Mouse (Mus musculus) embryonic facial prominence, embryonic 15.5 days (tissue): Measurements from ENCODE around the gene 1700019A02Rik. TPM values are rescaled to one million over a fixed set of nuclear protein-coding genes. Genes with fewer than 3 reads are reported as not detected.

Experiments used
- ATAC-seq: fragments of 200-750 bp; cut with Nextera tagmentation; 2 replicates; pipeline ENCODE4 v1.8.0; 2017; ENCODE audit warnings: low read depth, moderate TSS enrichment; ENCODE audit not compliant: insufficient number of reproducible peaks, low FRiP score, low TSS enrichment
- H3K27ac ChIP-seq: fragments of 300-500 bp; sonication (generic); replicated peaks from 2 replicates; pipeline ENCODE4 v1.5.1; 2015; ENCODE audit warnings: mild to moderate bottlenecking, inconsistent platforms
- H3K27me3 ChIP-seq: fragments of 300-500 bp; sonication (generic); 2 replicates; pipeline ENCODE4 v1.6.1; 2015; ENCODE audit warnings: inconsistent platforms
- H3K36me3 ChIP-seq: fragments of 300-500 bp; sonication (generic); 2 replicates; pipeline ENCODE4 v1.6.1; 2015; ENCODE audit warnings: mild to moderate bottlenecking, inconsistent platforms
- H3K4me1 ChIP-seq: fragments of 300-500 bp; sonication (generic); 2 replicates; pipeline ENCODE4 v1.6.1; 2015; ENCODE audit warnings: inconsistent platforms
- H3K4me2 ChIP-seq: fragments of 300-500 bp; sonication (generic); replicated peaks from 2 replicates; pipeline ENCODE4 v1.6.1; 2015; ENCODE audit warnings: mild to moderate bottlenecking, inconsistent platforms
- H3K4me3 ChIP-seq: fragments of 300-500 bp; sonication (generic); replicated peaks from 2 replicates; pipeline ENCODE4 v1.5.1; 2015; ENCODE audit warnings: mild to moderate bottlenecking, inconsistent platforms
- H3K9ac ChIP-seq: fragments of 300-500 bp; sonication (generic); 2 replicates; pipeline ENCODE4 v1.6.1; 2015; ENCODE audit warnings: inconsistent platforms
- H3K9me3 ChIP-seq: fragments of 300-500 bp; sonication (generic); replicated peaks from 2 replicates; pipeline ENCODE4 v1.6.1; 2016; ENCODE audit warnings: inconsistent platforms
- WGBS: fragments of 180-500 bp; shearing (Covaris S2); methylation state at CpG from one replicate; pipeline ENCODE4 v1.1.7; 2015; 5-methylcytosine and 5-hydroxymethylcytosine counted together
- polyA plus RNA-seq: library from polyadenylated mRNA; unstranded; fragments of >200 nt; fragmentation: Nextera tagmentation; extraction: Ambion mirVana; gene quantifications from 2 replicates; pipeline ENCODE4 v1.2.1, GENCODE M21; 2015

Gene 1700019A02Rik
- not detected in 2 replicates for polyA plus RNA-seq

DNA sequence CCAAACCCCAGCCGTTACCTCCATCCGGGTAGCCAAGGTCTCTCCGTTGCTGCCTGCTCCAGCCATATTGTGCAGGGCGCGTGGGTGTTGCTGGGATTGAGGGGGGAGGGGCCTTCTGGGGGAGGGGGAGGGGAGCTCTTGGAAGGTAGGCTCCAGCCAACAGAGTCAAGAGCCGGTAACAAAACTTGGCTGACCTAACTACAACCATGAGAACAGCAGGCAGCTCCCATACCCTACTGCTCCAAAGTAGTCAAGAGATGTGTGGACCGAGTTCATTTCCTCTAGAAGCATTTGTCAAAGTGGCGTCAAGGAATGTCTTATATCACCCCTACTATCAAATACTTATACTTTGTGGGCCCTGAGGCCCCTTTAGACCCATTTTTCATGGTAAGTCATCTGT, at the start of gene 1700019A02Rik:
TSS of gene 1700019A02Rik (minus strand) at position 101 of the 400 bp plus-strand sequence.
- no peak for ATAC-seq
- H3K9me3 ChIP-seq = no peaks in the 10 kb centered on the region
- H3K36me3 ChIP-seq = no peaks in the 10 kb centered on the region
- H3K4me2 ChIP-seq = no peak within 1 kb of the TSS
- no peaks in the 10 kb centered on the region for H3K4me1 ChIP-seq
- WGBS = 95% methylated on average over 8 of the region's 8 CpGs
- H3K27ac ChIP-seq = no peak within 1 kb of the TSS
- no peak within 1 kb of the TSS for H3K4me3 ChIP-seq
- no peaks in the 10 kb centered on the region for H3K27me3 ChIP-seq
- H3K9ac ChIP-seq = no peak within 1 kb of the TSS

DNA sequence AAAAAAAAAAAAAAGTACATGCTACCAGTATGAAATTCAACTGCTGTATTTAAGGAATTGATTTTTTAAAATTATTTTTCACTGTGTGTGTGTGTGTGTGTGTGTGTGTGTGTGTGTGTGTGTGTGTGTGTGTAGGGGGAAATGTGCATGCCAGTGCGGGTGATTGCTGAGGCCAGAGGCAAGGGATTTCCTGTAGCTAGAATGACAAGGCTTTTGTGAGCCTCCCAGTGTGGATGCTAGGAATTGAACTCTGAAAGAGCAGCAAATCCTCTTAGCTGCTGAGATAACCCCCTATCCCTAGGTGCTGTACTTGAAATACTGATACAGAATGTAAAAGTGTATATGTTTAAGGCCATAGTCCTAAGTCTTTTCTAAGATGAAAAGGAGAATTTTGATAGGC, 38.6 kb upstream of the 1700019A02Rik start:
- Histone ChIP-seq H3K27me3 (no peaks in the 10 kb centered on the region), H3K36me3 (peaks cover 3% of the 10 kb centered on the region; the same call in 1 of the 2 replicates), H3K9me3 (no peaks in the 10 kb centered on the region), H3K9ac (no peak overlapping the region), H3K4me3 (no peak overlapping the region), H3K4me2 (no peak overlapping the region), H3K4me1 (no peaks in the 10 kb centered on the region), H3K27ac (no peak overlapping the region)
- no peak for ATAC-seq
- WGBS = 35% methylated on average over 1 of the region's 1 CpGs

DNA sequence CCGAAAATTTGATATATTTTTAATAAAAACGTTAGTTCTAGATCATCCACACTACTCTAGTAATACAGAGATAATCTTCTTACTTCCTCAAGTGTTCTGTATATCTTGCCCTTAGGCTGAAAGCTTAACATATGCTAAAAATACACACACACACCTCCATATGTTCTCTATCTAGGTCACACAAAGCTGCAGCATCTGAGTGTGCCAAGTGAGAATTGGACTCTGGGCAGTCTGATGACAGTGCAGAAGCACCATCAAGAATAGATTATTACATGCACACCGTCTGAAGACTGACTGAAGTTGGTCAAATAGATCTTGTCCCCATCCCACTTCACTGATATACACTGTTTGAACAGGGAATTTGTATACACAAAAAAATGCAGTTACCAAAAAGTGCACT, 38.2 kb upstream of the 1700019A02Rik start:
- H3K9ac ChIP-seq = no peak overlapping the region
- H3K4me1 ChIP-seq = no peaks in the 10 kb centered on the region
- H3K36me3 ChIP-seq = peaks cover 3% of the 10 kb centered on the region; the same call in 1 of the 2 replicates
- no peaks in the 10 kb centered on the region for H3K27me3 ChIP-seq
- H3K4me3 ChIP-seq = no peak overlapping the region
- WGBS = 59% methylated on average over 3 of the region's 3 CpGs
- H3K27ac ChIP-seq = no peak overlapping the region
- H3K4me2 ChIP-seq = no peak overlapping the region
- no peak for ATAC-seq
- H3K9me3 ChIP-seq = no peaks in the 10 kb centered on the region

DNA sequence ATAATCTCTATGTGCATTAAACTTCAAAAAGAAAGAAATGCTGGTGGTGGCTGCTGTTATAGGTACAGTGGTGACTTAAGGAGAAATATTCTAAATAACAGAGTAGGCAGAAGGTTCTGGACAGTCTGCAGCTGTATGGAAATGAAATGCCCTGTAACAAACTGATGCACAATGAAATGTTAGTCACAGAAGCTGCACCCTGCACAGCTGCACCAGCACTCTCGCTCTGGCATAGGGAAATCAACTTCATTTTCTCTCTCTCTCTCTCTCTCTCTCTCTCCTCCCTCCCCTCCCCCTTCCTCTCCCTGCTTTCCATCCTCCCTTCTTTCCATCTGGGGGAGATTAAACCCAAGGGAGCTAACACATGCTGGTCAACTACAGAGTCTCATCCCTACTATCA, 37.3 kb upstream of the 1700019A02Rik start:
- Histone ChIP-seq H3K9ac (no peak overlapping the region), H3K27ac (no peak overlapping the region), H3K4me2 (no peak overlapping the region), H3K4me1 (no peaks in the 10 kb centered on the region), H3K27me3 (no peaks in the 10 kb centered on the region), H3K4me3 (no peak overlapping the region), H3K9me3 (no peaks in the 10 kb centered on the region), H3K36me3 (peaks cover 3% of the 10 kb centered on the region; the same call in 1 of the 2 replicates)
- no peak for ATAC-seq
- 61% methylated on average over 1 of the region's 1 CpGs for WGBS

DNA sequence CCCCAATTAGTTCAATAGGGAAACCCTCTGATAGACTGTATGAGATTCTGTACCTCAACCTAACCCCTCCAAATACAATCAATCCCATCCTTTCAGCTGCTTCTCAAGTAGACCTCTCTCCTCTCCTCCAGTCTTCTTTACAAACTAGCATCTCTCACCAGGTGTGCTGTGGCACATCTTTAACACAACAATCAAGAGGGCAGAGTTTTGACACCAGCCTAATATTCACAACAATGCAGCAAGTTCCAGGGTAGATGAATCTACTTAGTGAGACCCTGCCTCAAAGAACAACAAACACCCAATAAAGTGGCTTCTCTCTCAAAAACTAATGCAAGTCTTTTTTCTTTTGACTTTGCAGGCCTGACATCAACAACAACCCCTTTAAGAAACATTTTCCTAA, 22.7 kb upstream of the 1700019A02Rik start:
- no peak overlapping the region for H3K9ac ChIP-seq
- no peaks in the 10 kb centered on the region for H3K9me3 ChIP-seq
- H3K4me3 ChIP-seq = no peak overlapping the region
- no peaks in the 10 kb centered on the region for H3K27me3 ChIP-seq
- no peaks in the 10 kb centered on the region for H3K36me3 ChIP-seq
- no peaks in the 10 kb centered on the region for H3K4me1 ChIP-seq
- H3K27ac ChIP-seq = no peak overlapping the region
- no peak overlapping the region for H3K4me2 ChIP-seq
- ATAC-seq = no peak

DNA sequence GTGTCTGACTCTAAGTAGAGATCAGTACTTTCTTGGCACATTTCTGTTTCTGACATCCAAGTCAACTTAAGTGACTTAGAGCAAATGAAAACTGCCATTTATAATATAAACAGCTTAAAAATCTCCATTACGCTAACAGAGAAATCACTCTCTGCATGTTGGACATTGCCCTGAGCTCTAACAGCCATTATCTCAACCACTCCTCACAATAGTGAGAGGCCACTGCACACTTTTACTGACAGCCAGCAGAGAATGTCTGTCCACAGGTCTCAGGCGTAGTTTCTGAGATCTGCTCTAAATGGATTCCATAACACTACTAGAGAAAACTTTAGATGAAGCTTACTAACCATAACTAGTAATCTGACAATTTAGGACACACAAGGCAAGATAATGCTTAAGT, 16.5 kb upstream of the 1700019A02Rik start:
- H3K9ac ChIP-seq = no peak overlapping the region
- ATAC-seq = no peak
- no peaks in the 10 kb centered on the region for H3K27me3 ChIP-seq
- H3K4me2 ChIP-seq = no peak overlapping the region
- H3K27ac ChIP-seq = no peak overlapping the region
- H3K4me1 ChIP-seq = no peaks in the 10 kb centered on the region; the same call in 1 of the 2 replicates
- H3K9me3 ChIP-seq = no peaks in the 10 kb centered on the region
- H3K36me3 ChIP-seq = 0 out of 2 replicates have a peak, but pooled peaks cover 2% of the 10 kb centered on the region
- no peak overlapping the region for H3K4me3 ChIP-seq
- 95% methylated on average over 2 of the region's 2 CpGs for WGBS

DNA sequence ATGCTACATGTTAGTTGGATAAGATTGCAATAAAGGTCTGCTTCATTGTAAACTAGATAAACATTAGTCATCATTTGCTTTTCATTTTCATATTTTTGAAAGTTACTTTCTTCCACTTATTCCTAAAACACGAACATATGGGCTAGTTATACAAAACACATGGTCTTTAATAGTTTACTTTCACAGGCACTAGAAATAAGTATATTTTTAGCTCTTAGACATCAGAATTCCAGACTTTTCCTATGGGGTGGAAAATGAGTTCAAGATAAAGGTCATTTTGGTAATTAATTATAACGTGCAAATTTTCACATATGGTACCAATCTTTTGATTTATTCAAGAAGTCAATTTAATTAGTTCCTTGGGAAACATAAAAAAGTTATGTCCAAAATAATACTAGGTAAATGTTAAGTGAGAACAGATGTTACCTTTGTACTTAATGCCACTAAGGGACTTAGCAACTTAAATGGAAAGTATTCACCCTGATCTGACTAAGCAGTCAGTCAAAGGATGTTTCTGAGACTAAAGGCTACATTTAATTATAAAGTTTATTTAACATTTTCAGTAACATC, 14.3 kb upstream of the 1700019A02Rik start:
- ATAC-seq = no peak
- H3K9ac ChIP-seq = no peak overlapping the region
- H3K27ac ChIP-seq = no peak overlapping the region
- no peaks in the 10 kb centered on the region for H3K9me3 ChIP-seq
- 42% methylated on average over 2 of the region's 2 CpGs for WGBS
- H3K4me3 ChIP-seq = no peak overlapping the region
- H3K36me3 ChIP-seq = 0 out of 2 replicates have a peak, but pooled peaks cover 2% of the 10 kb centered on the region
- H3K4me1 ChIP-seq = no peaks in the 10 kb centered on the region; the same call in 1 of the 2 replicates
- no peak overlapping the region for H3K4me2 ChIP-seq
- H3K27me3 ChIP-seq = no peaks in the 10 kb centered on the region

DNA sequence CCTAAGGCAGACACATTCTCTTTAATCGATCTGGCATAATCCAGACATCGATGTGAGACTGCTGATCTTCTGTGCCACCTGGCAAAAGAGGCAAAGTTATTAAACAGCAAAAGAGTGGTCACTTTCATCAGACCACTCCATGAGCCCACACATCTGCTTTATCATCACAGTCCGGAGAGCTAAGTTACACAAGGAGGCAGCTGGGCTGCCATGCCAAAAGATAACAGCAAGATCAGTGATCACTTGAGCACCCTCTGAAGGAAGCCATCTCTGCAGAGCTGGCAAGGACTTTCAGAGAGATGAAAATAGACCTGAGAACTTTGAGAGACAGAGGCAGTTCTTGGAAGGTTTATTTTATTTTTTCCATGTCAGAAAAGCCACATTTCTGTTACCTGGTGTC, 7.1 kb upstream of the 1700019A02Rik start:
- WGBS = 84% methylated on average over 3 of the region's 3 CpGs
- Histone ChIP-seq H3K9me3 (no peaks in the 10 kb centered on the region), H3K36me3 (no peaks in the 10 kb centered on the region), H3K4me2 (no peak overlapping the region), H3K27ac (no peak overlapping the region), H3K4me3 (no peak overlapping the region), H3K27me3 (no peaks in the 10 kb centered on the region), H3K4me1 (no peaks in the 10 kb centered on the region), H3K9ac (no peak overlapping the region)
- no peak for ATAC-seq

DNA sequence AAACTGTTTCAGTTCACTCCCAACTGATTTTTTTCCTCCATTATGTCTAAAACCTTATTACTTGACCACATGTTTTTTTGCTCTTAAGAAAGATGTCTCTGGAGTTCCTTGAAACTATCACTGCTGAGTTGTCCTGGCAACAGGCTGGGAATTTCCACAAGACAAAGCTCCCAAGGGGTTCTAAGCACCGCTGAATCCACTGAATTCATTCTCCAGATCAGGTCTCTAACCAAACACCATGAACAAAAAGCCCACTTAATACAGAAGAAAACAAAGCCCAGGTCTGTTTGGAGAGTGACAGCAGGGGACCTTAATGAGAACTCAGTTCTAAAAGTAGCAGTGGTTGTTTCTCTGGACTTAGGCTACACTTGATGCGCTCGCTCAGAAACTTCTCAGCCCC, 3.8 kb upstream of the 1700019A02Rik start:
- Histone ChIP-seq H3K27me3 (no peaks in the 10 kb centered on the region), H3K4me2 (no peak overlapping the region), H3K4me1 (no peaks in the 10 kb centered on the region), H3K4me3 (no peak overlapping the region), H3K27ac (no peak overlapping the region), H3K36me3 (no peaks in the 10 kb centered on the region), H3K9ac (no peak overlapping the region), H3K9me3 (no peaks in the 10 kb centered on the region)
- 73% methylated on average over 3 of the region's 3 CpGs for WGBS
- ATAC-seq = no peak

DNA sequence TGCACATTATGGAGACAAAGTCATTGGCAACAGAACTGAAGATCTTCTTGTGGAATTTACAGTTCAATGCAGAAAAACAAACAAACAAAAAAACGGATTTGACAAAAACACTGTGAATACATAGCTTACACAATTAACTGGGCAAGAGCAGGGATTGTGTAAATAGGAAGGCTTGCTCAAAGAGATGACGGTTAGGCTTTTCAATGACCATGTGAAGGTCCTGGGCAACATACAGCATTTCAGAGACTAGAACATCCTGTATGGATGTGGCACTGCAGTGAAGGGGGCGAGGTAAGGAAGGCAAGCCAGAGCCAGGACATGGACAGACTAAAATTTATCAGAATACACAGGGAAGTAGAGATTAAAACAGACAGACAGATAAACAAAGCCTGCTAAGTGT, 2.2 kb upstream of the 1700019A02Rik start:
- ATAC-seq = no peak
- no peaks in the 10 kb centered on the region for H3K9me3 ChIP-seq
- no peaks in the 10 kb centered on the region for H3K4me1 ChIP-seq
- H3K36me3 ChIP-seq = no peaks in the 10 kb centered on the region
- no peaks in the 10 kb centered on the region for H3K27me3 ChIP-seq
- H3K4me2 ChIP-seq = no peak overlapping the region
- no peak overlapping the region for H3K9ac ChIP-seq
- H3K27ac ChIP-seq = no peak overlapping the region
- H3K4me3 ChIP-seq = no peak overlapping the region
- WGBS = 83% methylated on average over 3 of the region's 3 CpGs

DNA sequence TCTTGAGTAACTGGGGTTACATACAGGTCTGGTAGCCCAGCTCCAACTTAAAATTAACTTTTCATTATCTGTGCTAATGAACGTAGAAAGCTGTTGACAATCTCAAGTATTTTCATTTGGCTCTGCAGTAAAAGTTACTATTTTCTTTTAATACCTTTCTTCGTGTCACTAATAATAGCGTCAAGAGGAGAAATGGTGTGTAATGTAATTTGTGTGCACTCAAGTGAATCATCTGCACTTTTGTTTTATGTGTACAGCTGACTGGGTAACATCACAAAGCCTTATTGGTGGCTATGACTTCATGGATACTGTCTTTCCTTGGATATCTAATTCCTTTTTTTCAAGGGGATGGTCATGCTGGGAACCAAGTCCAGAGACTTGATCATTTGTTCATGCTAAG, 1.1 kb downstream of the 1700019A02Rik start:
- no peaks in the 10 kb centered on the region for H3K36me3 ChIP-seq
- no peaks in the 10 kb centered on the region for H3K27me3 ChIP-seq
- 91% methylated on average over 3 of the region's 3 CpGs for WGBS
- no peak overlapping the region for H3K9ac ChIP-seq
- no peak for ATAC-seq
- H3K4me2 ChIP-seq = no peak overlapping the region
- H3K27ac ChIP-seq = no peak overlapping the region
- no peak overlapping the region for H3K4me3 ChIP-seq
- no peaks in the 10 kb centered on the region for H3K9me3 ChIP-seq
- H3K4me1 ChIP-seq = no peaks in the 10 kb centered on the region

DNA sequence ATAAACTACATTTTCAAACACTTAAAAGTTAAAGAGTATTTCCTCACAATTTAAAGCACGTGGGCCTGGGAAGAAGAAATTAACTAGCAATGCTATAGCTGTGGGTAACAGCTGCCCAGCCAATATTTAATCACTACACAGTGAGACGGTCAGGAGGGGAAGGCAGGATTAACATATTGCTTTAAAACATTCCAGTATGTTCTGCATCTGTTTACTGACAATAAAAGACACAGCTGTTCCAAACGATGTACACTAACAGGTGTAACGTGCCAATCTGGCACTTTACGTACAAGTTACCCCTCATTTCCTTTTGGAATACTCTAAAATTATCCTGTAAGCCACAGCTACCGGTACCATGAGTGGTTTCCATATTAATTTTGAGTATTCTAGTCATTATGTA, 29.7 kb downstream of the 1700019A02Rik start:
- ATAC-seq = no peak
- 51% methylated on average over 6 of the region's 6 CpGs for WGBS
- Histone ChIP-seq H3K4me1 (no peaks in the 10 kb centered on the region), H3K9ac (no peak overlapping the region), H3K4me2 (no peak overlapping the region), H3K27ac (no peak overlapping the region), H3K9me3 (no peaks in the 10 kb centered on the region), H3K4me3 (no peak overlapping the region), H3K36me3 (no peaks in the 10 kb centered on the region), H3K27me3 (no peaks in the 10 kb centered on the region)
